In genomic region chr10:86057712-86058111, GRCm38 (mm10) we compare ENCODE assay signal across 24 mouse cellular contexts. TPM values are rescaled to one million over a fixed set of nuclear protein-coding genes. Genes with fewer than 3 reads are reported as not detected.
DNase-seq lines count a peak whose midpoint lies in the region; ATAC-seq and TF ChIP-seq lines count a peak whose summit lies in the region.
"Had no signal": no experiment of that assay in that cellular context is flagged by ENCODE, and none has a peak within 500 bp of the region (broad histone marks: within the 10 kb centered on the region; RNA-seq: fewer than 3 reads in every experiment).

No protein-coding gene starts in this region.

- DNase-seq in liver, adult 2 months (ENCODE audit: extremely low read depth, low read depth, low spot score) = peak; percentile 46
- no peak for DNase-seq in liver
- peak; percentile 62 to 85 for DNase-seq in kidney, postnatal 25 days
- DNase-seq in cerebellum, adult 11-12 months = no peak
- DNase-seq in adrenal gland, adult 8-10 months = no peak
- no peak for DNase-seq in hindbrain, embryonic 11.5 days (ENCODE audit: low spot score)
- DNase-seq: adrenal gland, postnatal 10 days; B cell, adult 2 months; cerebellum, adult 11 months; cerebellum, adult 9-10 months; cerebellum, postnatal 25 days; gastrocnemius, postnatal 14 days; heart, adult 2 months; heart, postnatal 14 days had no signal

- no peak for TF ChIP-seq POLR2A in liver, adult 2 months (IDR thresholded peaks at IDR 0.05; ENCODE audit: extremely low read depth, insufficient read depth, low read length)

- TF ChIP-seq CTCF in intestine, postnatal 0 days (IDR thresholded peaks at IDR 0.05; ENCODE audit: low read depth) = no peak
- no peak for TF ChIP-seq CTCF in liver, adult 2 months (IDR thresholded peaks at IDR 0.05; ENCODE audit: low read depth, low read length)

- WGBS in intestine, postnatal 0 days = 60% methylated on average over 2 of the region's 2 CpGs
- 61% methylated on average over 2 of the region's 2 CpGs for WGBS in intestine, embryonic 16.5 days
- 58% methylated on average over 2 of the region's 2 CpGs for WGBS in liver, adult 2 months
- WGBS in hindbrain, embryonic 11.5 days = 71% methylated on average over 2 of the region's 2 CpGs

- no peak overlapping the region for H3K4me3 ChIP-seq in intestine, postnatal 0 days (ENCODE audit: low read depth, low read length)
- H3K4me3 ChIP-seq in intestine, embryonic 16.5 days (ENCODE audit: low read length) = no peak overlapping the region
- no peak overlapping the region for H3K4me3 ChIP-seq in liver, adult 2 months (ENCODE audit: insufficient read depth, low read depth, low read length)
- H3K4me3 ChIP-seq in hindbrain, embryonic 11.5 days (ENCODE audit: low read depth, low read length) = no peak overlapping the region
- H3K4me3 ChIP-seq: embryonic facial prominence, embryonic 13.5 days; forebrain, embryonic 12.5 days; heart, adult 2 months; heart, embryonic 15.5 days had no signal

- peaks cover 3% of the 10 kb centered on the region; the same call in 1 of the 2 replicates for H3K4me1 ChIP-seq in intestine, postnatal 0 days (replicated peaks; ENCODE audit: control insufficient read depth, insufficient read depth, low read length)
- H3K4me1 ChIP-seq in intestine, embryonic 16.5 days (ENCODE audit: control insufficient read depth, insufficient read depth, low read length) = 0 out of 2 replicates have a peak, but pooled peaks cover 2% of the 10 kb centered on the region
- H3K4me1 ChIP-seq in liver, adult 2 months (ENCODE audit: control insufficient read depth, insufficient read depth, low read length) = no peaks in the 10 kb centered on the region
- H3K4me1 ChIP-seq in hindbrain, embryonic 11.5 days (replicated peaks; ENCODE audit: control insufficient read depth, insufficient read depth, low read length) = no peaks in the 10 kb centered on the region
- H3K4me1 ChIP-seq: embryonic facial prominence, embryonic 13.5 days; forebrain, embryonic 12.5 days had no signal

- H3K27me3 ChIP-seq in intestine, postnatal 0 days (replicated peaks; ENCODE audit: control insufficient read depth, insufficient read depth, low read length) = no peaks in the 10 kb centered on the region
- no peaks in the 10 kb centered on the region for H3K27me3 ChIP-seq in intestine, embryonic 16.5 days (replicated peaks; ENCODE audit: control insufficient read depth, insufficient read depth, low read length)
- no peaks in the 10 kb centered on the region for H3K27me3 ChIP-seq in liver, adult 2 months (ENCODE audit: control insufficient read depth, insufficient read depth, low read length)
- H3K27me3 ChIP-seq in hindbrain, embryonic 11.5 days (ENCODE audit: control insufficient read depth, insufficient read depth, low read length) = no peaks in the 10 kb centered on the region
- H3K27me3 ChIP-seq: embryonic facial prominence, embryonic 13.5 days; forebrain, embryonic 12.5 days; heart, embryonic 15.5 days had no signal

- H3K9ac ChIP-seq in intestine, postnatal 0 days (ENCODE audit: low read depth, low read length) = no peak overlapping the region
- H3K9ac ChIP-seq in intestine, embryonic 16.5 days (ENCODE audit: low read depth, low read length) = no peak overlapping the region
- no peak overlapping the region for H3K9ac ChIP-seq in liver, adult 2 months (ENCODE audit: low read depth, low read length)
- no peak overlapping the region for H3K9ac ChIP-seq in hindbrain, embryonic 11.5 days (ENCODE audit: low read depth, low read length)
- H3K9ac ChIP-seq: embryonic facial prominence, embryonic 13.5 days; forebrain, embryonic 12.5 days; heart, embryonic 15.5 days had no signal

- peak overlapping the region; percentile 66; the same call in 1 of the 2 replicates for H3K27ac ChIP-seq in intestine, postnatal 0 days (ENCODE audit: low read depth, low read length)
- H3K27ac ChIP-seq in intestine, embryonic 16.5 days (ENCODE audit: low read length) = no peak overlapping the region
- H3K27ac ChIP-seq in liver, adult 2 months (replicated peaks; ENCODE audit: insufficient read depth, low read depth, low read length) = no peak overlapping the region
- H3K27ac ChIP-seq in hindbrain, embryonic 11.5 days (ENCODE audit: low read depth, low read length) = no peak overlapping the region
- H3K27ac ChIP-seq: embryonic facial prominence, embryonic 13.5 days; forebrain, embryonic 12.5 days; heart, adult 2 months; heart, embryonic 15.5 days had no signal

- no peaks in the 10 kb centered on the region; the same call in 1 of the 2 replicates for H3K36me3 ChIP-seq in intestine, postnatal 0 days (ENCODE audit: control insufficient read depth, insufficient read depth)
- no peaks in the 10 kb centered on the region; the same call in 1 of the 2 replicates for H3K36me3 ChIP-seq in intestine, embryonic 16.5 days (ENCODE audit: control insufficient read depth, insufficient read depth, low read length)
- no peaks in the 10 kb centered on the region for H3K36me3 ChIP-seq in liver, adult 2 months (ENCODE audit: control insufficient read depth, insufficient read depth, low read length)
- H3K36me3 ChIP-seq in hindbrain, embryonic 11.5 days (ENCODE audit: control insufficient read depth, insufficient read depth, low read length) = no peaks in the 10 kb centered on the region
- H3K36me3 ChIP-seq: heart, embryonic 15.5 days had no signal

- H3K9me3 ChIP-seq in intestine, postnatal 0 days (ENCODE audit: control insufficient read depth) = peaks cover 6% of the 10 kb centered on the region; the same call in 1 of the 2 replicates
- H3K9me3 ChIP-seq in intestine, embryonic 16.5 days (ENCODE audit: control insufficient read depth, low read length) = 0 out of 2 replicates have a peak, but pooled peaks cover 3% of the 10 kb centered on the region
- no peaks in the 10 kb centered on the region for H3K9me3 ChIP-seq in hindbrain, embryonic 11.5 days (ENCODE audit: control insufficient read depth, low read length)
- H3K9me3 ChIP-seq: G1E; heart, embryonic 15.5 days had no signal

- no peaks in the 10 kb centered on the region for H3K79me2 ChIP-seq in liver, adult 2 months (ENCODE audit: control insufficient read depth, insufficient read depth, low read length)

- no peak overlapping the region for H3K4me2 ChIP-seq in intestine, postnatal 0 days (replicated peaks; ENCODE audit: low read depth)
- H3K4me2 ChIP-seq in intestine, embryonic 16.5 days (ENCODE audit: low read depth, low read length) = no peak overlapping the region
- no peak overlapping the region for H3K4me2 ChIP-seq in hindbrain, embryonic 11.5 days (replicated peaks; ENCODE audit: low read depth, low read length)
- H3K4me2 ChIP-seq: embryonic facial prominence, embryonic 13.5 days; forebrain, embryonic 12.5 days; heart, embryonic 11.5 days; heart, embryonic 15.5 days had no signal

- peak; percentile 82 for ATAC-seq in intestine, postnatal 0 days
- no peak for ATAC-seq in intestine, embryonic 16.5 days
- ATAC-seq in hindbrain, embryonic 11.5 days (ENCODE audit: low FRiP score) = no peak
- ATAC-seq: CD4-positive, CD25-positive, alpha-beta regulatory T cell, adult 4 months; forebrain, embryonic 16.5 days had no signal

RNA-seq across cellular contexts. Expression of gene Fbxo7, which starts 35.9 kb away (rescaled TPM):
- polyA plus RNA-seq in intestine, postnatal 0 days (2015; fragmentation: Nextera tagmentation; extraction: Ambion mirVana) = 28.6 and 33.5 TPM in 2 replicates
- 29.9 and 32.8 TPM in 2 replicates for polyA plus RNA-seq in intestine, embryonic 16.5 days (2015; fragmentation: Nextera tagmentation; extraction: Ambion mirVana)
- total RNA-seq in liver, adult 2 months (2014; rRNA removed) = 13.0 and 14.8 TPM in 2 replicates
- polyA plus RNA-seq in liver, adult 2 months (2012; rRNA removed) = 15.3 and 19.9 TPM in 2 replicates
- 10 to 100 TPM; 25.6 to 36.4 (median 30.2) TPM for total RNA-seq in adrenal gland, adult 8-10 months (2022)
- polyA plus RNA-seq in hindbrain, embryonic 11.5 days (2014; fragmentation: Nextera tagmentation; extraction: Ambion mirVana) = 16.2 and 18.1 TPM in 2 replicates

RNA-seq across cellular contexts. Expression of gene Bpifc, which starts 46.0 kb away (rescaled TPM):
- polyA plus RNA-seq in intestine, postnatal 0 days (2015; fragmentation: Nextera tagmentation; extraction: Ambion mirVana) = not detected in 2 replicates
- polyA plus RNA-seq in intestine, embryonic 16.5 days (2015; fragmentation: Nextera tagmentation; extraction: Ambion mirVana) = 0.05 TPM in 1 of 2 replicates, not detected in the other
- not detected in 2 replicates for total RNA-seq in liver, adult 2 months (2014; rRNA removed)
- not detected in 2 replicates for polyA plus RNA-seq in liver, adult 2 months (2012; rRNA removed)
- under 1 TPM in 2 of 4 experiments, not detected in 2; 0.75 to 0.87 TPM for total RNA-seq in adrenal gland, adult 8-10 months (2022)
- 0.15 TPM in 1 of 2 replicates, not detected in the other for polyA plus RNA-seq in hindbrain, embryonic 11.5 days (2014; fragmentation: Nextera tagmentation; extraction: Ambion mirVana)
- total RNA-seq: G1E; gastrocnemius, adult 18-20 months; gastrocnemius, postnatal 14 days; heart, adult 2 months; heart, postnatal 14 days had no signal
- polyA plus RNA-seq: CD4-positive, CD25-positive, alpha-beta regulatory T cell, adult 4 months; forebrain, embryonic 12.5 days; forebrain, embryonic 16.5 days; G1E; heart, adult 2 months; heart, embryonic 11.5 days; heart, embryonic 15.5 days had no signal

Comparison
In these comparisons a context has a peak if more than half of its experiments do, and no peak if none do; other contexts are left out.
1. DNase-seq: peak in liver, adult 2 months (single experiment) and kidney, postnatal 25 days (2 of 2); none in liver (single experiment), cerebellum, adult 11-12 months (single experiment), adrenal gland, adult 8-10 months (single experiment) and hindbrain, embryonic 11.5 days (single experiment).